Mouse (Mus musculus): ENCODE data around the gene Arid3a.
"Not testable (repeated sequence)": the region's sequence is repeated elsewhere in the genome, so short reads cannot be mapped to it uniquely, and the experiment has no call there.

Gene Arid3a

GRCm38 (mm10) chr10:79926491-79927323 is at the start of gene Arid3a:
Gene Arid3a, plus strand, starts transcription at chr10:79927043.
- DNase-seq (ENCODE audit: low spot score in 2 of 2): peak; percentile 77 to 83

- no peak for DNase-seq (ENCODE audit: low spot score in 2 of 2)
These were observed 49.7 kb upstream of the Arid3a start for GRCm38 (mm10) chr10:79877174-79877573.

- no peak for DNase-seq (ENCODE audit: low spot score in 2 of 2)
These were observed 49.1 kb upstream of the Arid3a start for GRCm38 (mm10) chr10:79877757-79878156.

- DNase-seq (ENCODE audit: low spot score in 2 of 2): no peak
These were observed 47.3 kb upstream of the Arid3a start for GRCm38 (mm10) chr10:79879527-79879926.

- DNase-seq (ENCODE audit: low spot score in 2 of 2): no peak
These were observed 46.1 kb upstream of the Arid3a start for GRCm38 (mm10) chr10:79880721-79881120.

- no peak for DNase-seq (ENCODE audit: low spot score in 2 of 2)
These were observed 44.9 kb upstream of the Arid3a start for GRCm38 (mm10) chr10:79881981-79882380.

- peak; percentile 59 to 69 for DNase-seq (ENCODE audit: low spot score in 2 of 2)
These were observed 43.4 kb upstream of the Arid3a start for GRCm38 (mm10) chr10:79883297-79884084.

GRCm38 (mm10) chr10:79884446-79884845 is 42.4 kb upstream of the Arid3a start:
- DNase-seq (ENCODE audit: low spot score in 2 of 2): no peak

- not testable (repeated sequence) for DNase-seq (ENCODE audit: low spot score in 2 of 2)
These were observed 41.9 kb upstream of the Arid3a start for GRCm38 (mm10) chr10:79884938-79885337.

GRCm38 (mm10) chr10:79886054-79886453 is 40.8 kb upstream of the Arid3a start, which contains the start of gene Elane:
Gene Elane, plus strand, starts transcription at chr10:79886247.
- DNase-seq (ENCODE audit: low spot score in 2 of 2): no peak

- no peak for DNase-seq (ENCODE audit: low spot score in 2 of 2)
These were observed 40.2 kb upstream of the Arid3a start for GRCm38 (mm10) chr10:79886611-79887010.

GRCm38 (mm10) chr10:79889386-79889785 is 37.5 kb upstream of the Arid3a start:
- no peak for DNase-seq (ENCODE audit: low spot score in 2 of 2)

GRCm38 (mm10) chr10:79890670-79891069 is 36.2 kb upstream of the Arid3a start, which contains the start of gene Cfd:
Gene Cfd, plus strand, starts transcription at chr10:79890853.
- no peak for DNase-seq (ENCODE audit: low spot score in 2 of 2)

- DNase-seq (ENCODE audit: low spot score in 2 of 2): peak; percentile 55 to 61
These were observed 34.3 kb upstream of the Arid3a start for GRCm38 (mm10) chr10:79892451-79893118.

- no peak for DNase-seq (ENCODE audit: low spot score in 2 of 2)
These were observed 30.5 kb upstream of the Arid3a start for GRCm38 (mm10) chr10:79896306-79896705.

- DNase-seq (ENCODE audit: low spot score in 2 of 2): no peak
These were observed 30.0 kb upstream of the Arid3a start for GRCm38 (mm10) chr10:79896814-79897213.

GRCm38 (mm10) chr10:79897316-79898245 is 29.3 kb upstream of the Arid3a start:
- DNase-seq (ENCODE audit: low spot score in 2 of 2): no peak

GRCm38 (mm10) chr10:79900951-79901410 is 25.9 kb upstream of the Arid3a start:
- peak; percentile 89 to 91 for DNase-seq (ENCODE audit: low spot score in 2 of 2)

GRCm38 (mm10) chr10:79906712-79907111 is 20.1 kb upstream of the Arid3a start:
- no peak for DNase-seq (ENCODE audit: low spot score in 2 of 2)

- no peak for DNase-seq (ENCODE audit: low spot score in 2 of 2)
These were observed 19.4 kb upstream of the Arid3a start for GRCm38 (mm10) chr10:79907415-79907814.
